Mouse (Mus musculus) liver, embryonic 11.5 days (tissue): ENCODE data around the gene Ms4a14. TPM values are rescaled to one million over a fixed set of nuclear protein-coding genes. Genes with fewer than 3 reads are reported as not detected.

Source experiments
- ATAC-seq: fragments of 200-750 bp; cut with Nextera tagmentation; replicated peaks from 2 replicates; pipeline ENCODE4 v1.8.0; 2017; ENCODE audit warnings: moderate number of reproducible peaks, mild to moderate bottlenecking, moderate TSS enrichment, moderate library complexity; ENCODE audit not compliant: low FRiP score
- DNase-seq: peaks from one replicate; pipeline ENCODE4 v3.0.0-alpha.2; 2017; ENCODE audit warnings: low spot score
- H3K27ac ChIP-seq: fragments of 300-500 bp; sonication (generic); 2 replicates; pipeline ENCODE4 v1.5.1; 2014; ENCODE audit warnings: mild to moderate bottlenecking, low read depth, low read length, control low read depth
- H3K27me3 ChIP-seq: fragments of 300-500 bp; sonication (generic); replicated peaks from 2 replicates; pipeline ENCODE4 v1.6.1; 2014; ENCODE audit warnings: low read length, mixed read lengths; ENCODE audit not compliant: control insufficient read depth, insufficient read depth
- H3K36me3 ChIP-seq: fragments of 300-500 bp; sonication (generic); 2 replicates; pipeline ENCODE4 v1.6.1; 2014; ENCODE audit warnings: mild to moderate bottlenecking, low read length, moderate library complexity, mixed read lengths; ENCODE audit not compliant: control insufficient read depth, insufficient read depth
- H3K4me1 ChIP-seq: fragments of 300-500 bp; sonication (generic); replicated peaks from 2 replicates; pipeline ENCODE4 v1.6.1; 2014; ENCODE audit warnings: low read length, mixed read lengths; ENCODE audit not compliant: control insufficient read depth, insufficient read depth
- H3K4me2 ChIP-seq: fragments of 300-500 bp; sonication (generic); 2 replicates; pipeline ENCODE4 v1.6.1; 2014; ENCODE audit warnings: mild to moderate bottlenecking, control low read depth, moderate library complexity
- H3K4me3 ChIP-seq: fragments of 300-500 bp; sonication (generic); 2 replicates; pipeline ENCODE4 v1.5.1; 2014; ENCODE audit warnings: low read depth, low read length, control low read depth
- H3K9ac ChIP-seq: fragments of 300-500 bp; sonication (generic); 2 replicates; pipeline ENCODE4 v1.6.1; 2014; ENCODE audit warnings: low read depth, low read length, control low read depth
- H3K9me3 ChIP-seq: fragments of 300-500 bp; sonication (generic); 2 replicates; pipeline ENCODE4 v1.6.1; 2016; ENCODE audit warnings: low read length, inconsistent platforms, mixed read lengths; ENCODE audit not compliant: control insufficient read depth
- WGBS: fragments of 180-500 bp; shearing (Covaris S2); extraction: QIAGEN DNeasy Blood & Tissue Kit; methylation state at CpG from one replicate; pipeline ENCODE4 v1.1.7; 2014; 5-methylcytosine and 5-hydroxymethylcytosine counted together
- polyA plus RNA-seq: library from polyadenylated mRNA; unstranded; fragments of >200 nt; fragmentation: Nextera tagmentation; extraction: Ambion mirVana; gene quantifications from 2 replicates; pipeline ENCODE4 v1.2.1, GENCODE M21; 2014

The Ms4a14 gene
- not detected in 2 replicates for polyA plus RNA-seq

- no peak within 1 kb of the TSS for H3K4me2 ChIP-seq
- no peak within 1 kb of the TSS for H3K27ac ChIP-seq
- no peak for ATAC-seq
- no peaks in the 10 kb centered on the region for H3K27me3 ChIP-seq
- H3K4me1 ChIP-seq, result no peaks in the 10 kb centered on the region
- H3K4me3 ChIP-seq, result no peak within 1 kb of the TSS
- H3K9ac ChIP-seq, result no peak within 1 kb of the TSS
- WGBS, result 53% methylated on average over 1 of the region's 1 CpGs
- H3K9me3 ChIP-seq, result no peaks in the 10 kb centered on the region
- H3K36me3 ChIP-seq, result no peaks in the 10 kb centered on the region
- no peak for DNase-seq
Measured at GRCm38 (mm10) chr19:11314354-11314753, at the start of gene Ms4a14. Gene Ms4a14, minus strand, starts transcription at chr19:11314454.

- Histone ChIP-seq H3K36me3 (no peaks in the 10 kb centered on the region), H3K27ac (no peak overlapping the region), H3K4me3 (no peak overlapping the region), H3K27me3 (no peaks in the 10 kb centered on the region), H3K9ac (no peak overlapping the region), H3K9me3 (no peaks in the 10 kb centered on the region), H3K4me2 (no peak overlapping the region), H3K4me1 (no peaks in the 10 kb centered on the region)
- ATAC-seq (no peak), DNase-seq (no peak)
Measured at GRCm38 (mm10) chr19:11362002-11362401, 47.7 kb upstream of the Ms4a14 start.

- Histone ChIP-seq H3K27ac (no peak overlapping the region), H3K4me1 (no peaks in the 10 kb centered on the region), H3K36me3 (no peaks in the 10 kb centered on the region), H3K9ac (no peak overlapping the region), H3K27me3 (no peaks in the 10 kb centered on the region), H3K4me2 (no peak overlapping the region), H3K4me3 (no peak overlapping the region), H3K9me3 (no peaks in the 10 kb centered on the region)
- DNase-seq (no peak), ATAC-seq (no peak)
- 42% methylated on average over 3 of the region's 3 CpGs for WGBS
Measured at GRCm38 (mm10) chr19:11360106-11360505, 45.9 kb upstream of the Ms4a14 start.

GRCm38 (mm10) chr19:11355730-11356129 is 41.5 kb upstream of the Ms4a14 start:
- whole genome bisulfite sequencing, result 70% methylated on average over 7 of the region's 7 CpGs
- Histone ChIP-seq H3K9me3 (no peaks in the 10 kb centered on the region), H3K36me3 (no peaks in the 10 kb centered on the region), H3K4me1 (no peaks in the 10 kb centered on the region), H3K27me3 (no peaks in the 10 kb centered on the region), H3K4me3 (no peak overlapping the region), H3K27ac (no peak overlapping the region), H3K4me2 (no peak overlapping the region), H3K9ac (no peak overlapping the region)
- no peak for DNase-seq
- no peak for ATAC-seq

- no peaks in the 10 kb centered on the region for H3K9me3 ChIP-seq
- no peak for DNase-seq
Measured at GRCm38 (mm10) chr19:11351878-11352277, 37.6 kb upstream of the Ms4a14 start.

GRCm38 (mm10) chr19:11349698-11350481 is 35.6 kb upstream of the Ms4a14 start:
- ATAC-seq (no peak), DNase-seq (no peak)
- Histone ChIP-seq H3K9ac (no peak overlapping the region), H3K36me3 (no peaks in the 10 kb centered on the region), H3K27me3 (no peaks in the 10 kb centered on the region), H3K4me3 (no peak overlapping the region), H3K9me3 (no peaks in the 10 kb centered on the region), H3K4me2 (no peak overlapping the region), H3K27ac (no peak overlapping the region), H3K4me1 (no peaks in the 10 kb centered on the region)
- WGBS, result 51% methylated on average over 7 of the region's 7 CpGs

More at GRCm38 (mm10) chr19:11351878-11352277, 37.6 kb upstream of the Ms4a14 start:
- ATAC-seq, result no peak
- Histone ChIP-seq H3K9ac (no peak overlapping the region), H3K4me2 (no peak overlapping the region), H3K4me3 (no peak overlapping the region), H3K36me3 (no peaks in the 10 kb centered on the region), H3K27ac (no peak overlapping the region), H3K27me3 (no peaks in the 10 kb centered on the region), H3K4me1 (no peaks in the 10 kb centered on the region)
- WGBS, result 40% methylated on average over 3 of the region's 3 CpGs

GRCm38 (mm10) chr19:11343992-11344391 is 29.7 kb upstream of the Ms4a14 start:
- Histone ChIP-seq H3K4me2 (no peak overlapping the region), H3K4me3 (no peak overlapping the region), H3K4me1 (no peaks in the 10 kb centered on the region), H3K9me3 (no peaks in the 10 kb centered on the region), H3K27me3 (no peaks in the 10 kb centered on the region), H3K27ac (no peak overlapping the region), H3K9ac (no peak overlapping the region), H3K36me3 (no peaks in the 10 kb centered on the region)
- no peak for ATAC-seq
- no peak for DNase-seq

- Histone ChIP-seq H3K9me3 (no peaks in the 10 kb centered on the region), H3K4me2 (no peak overlapping the region), H3K27ac (no peak overlapping the region), H3K9ac (no peak overlapping the region), H3K36me3 (no peaks in the 10 kb centered on the region), H3K4me3 (no peak overlapping the region), H3K27me3 (no peaks in the 10 kb centered on the region), H3K4me1 (no peaks in the 10 kb centered on the region)
- ATAC-seq (no peak), DNase-seq (no peak)
Measured at GRCm38 (mm10) chr19:11343147-11343546, 28.9 kb upstream of the Ms4a14 start.

- Histone ChIP-seq H3K4me2 (no peak within 1 kb of the TSS), H3K27ac (no peak within 1 kb of the TSS), H3K4me1 (no peaks in the 10 kb centered on the region), H3K4me3 (no peak within 1 kb of the TSS), H3K27me3 (no peaks in the 10 kb centered on the region), H3K36me3 (no peaks in the 10 kb centered on the region), H3K9me3 (no peaks in the 10 kb centered on the region), H3K9ac (no peak within 1 kb of the TSS)
- WGBS, result 72% methylated on average over 6 of the region's 6 CpGs
- ATAC-seq, result no peak
- no peak for DNase-seq
Measured at GRCm38 (mm10) chr19:11335932-11336331, 21.7 kb upstream of the Ms4a14 start, which contains the start of gene Ms4a7. Gene Ms4a7, minus strand, starts transcription at chr19:11336146.
